Mouse (Mus musculus) liver, postnatal 0 days (tissue): ENCODE measurements at regions not wholly inside any gene's neighbourhood (a gene's known extent, or its start where the extent isn't known, plus 50 kb on each side); places are given as distances from the start of the nearest gene placed in this dataset.

Source experiments
- CTCF ChIP-seq: sonication (generic); IDR thresholded peaks from 2 replicates; pipeline ENCODE4 v1.5.1; 2016; ENCODE audit warnings: antibody characterized with exemption, low read depth
- EP300 ChIP-seq: IDR thresholded peaks from 2 replicates; pipeline ENCODE4 v1.6.1; 2016; ENCODE audit warnings: antibody characterized with exemption, low read depth, mild to moderate bottlenecking

GRCm38 (mm10) chr7:39822550-39823178 lies 305.1 kb downstream of the Zfp619 start:
- TF ChIP-seq CTCF (no peak), EP300 (no peak)
